Mouse (Mus musculus) midbrain, embryonic 10.5 days (tissue): Measurements from ENCODE around the gene Apoa5. TPM values are rescaled to one million over a fixed set of nuclear protein-coding genes. Genes with fewer than 3 reads are reported as not detected.
A peak's percentile ranks its signal among the peaks of the same experiment; 100 is the strongest.

ENCODE experiments used
- DNase-seq: peaks from one replicate; pipeline ENCODE4 v3.0.0-alpha.2; 2017; ENCODE audit warnings: low spot score
- H3K27ac ChIP-seq: fragments of 300-500 bp; sonication (generic); replicated peaks from 2 replicates; pipeline ENCODE4 v1.5.1; 2016; ENCODE audit warnings: mild to moderate bottlenecking
- H3K27me3 ChIP-seq: fragments of 300-500 bp; sonication (generic); 2 replicates; pipeline ENCODE4 v1.6.1; 2016; ENCODE audit warnings: low read depth, mild to moderate bottlenecking; ENCODE audit not compliant: poor library complexity, severe bottlenecking
- H3K36me3 ChIP-seq: fragments of 300-500 bp; sonication (generic); 2 replicates; pipeline ENCODE4 v1.6.1; 2016; ENCODE audit warnings: mild to moderate bottlenecking, moderate library complexity
- H3K4me1 ChIP-seq: fragments of 300-500 bp; sonication (generic); 2 replicates; pipeline ENCODE4 v1.6.1; 2016
- H3K4me3 ChIP-seq: fragments of 300-500 bp; sonication (generic); 2 replicates; pipeline ENCODE4 v1.5.1; 2016; ENCODE audit warnings: mild to moderate bottlenecking, moderate library complexity
- H3K9me3 ChIP-seq: fragments of 300-500 bp; sonication (generic); replicated peaks from 2 replicates; pipeline ENCODE4 v1.6.1; 2016; ENCODE audit warnings: mild to moderate bottlenecking
- WGBS: fragments of 180-500 bp; shearing (Covaris S2); methylation state at CpG from one replicate; pipeline ENCODE4 v1.1.7; 2016; 5-methylcytosine and 5-hydroxymethylcytosine counted together
- polyA plus RNA-seq: library from polyadenylated mRNA; unstranded; fragments of >200 nt; fragmentation: Nextera tagmentation; extraction: Ambion mirVana; gene quantifications from 2 replicates; pipeline ENCODE4 v1.2.1, GENCODE M21; 2016

The Apoa5 gene
- not detected in 2 replicates for polyA plus RNA-seq

GRCm38 (mm10) chr9:46268343-46268873, at the start of gene Apoa5:
TSS of gene Apoa5 (plus strand) at chr9:46268633.
- H3K27me3 ChIP-seq, result peaks cover 40% of the 10 kb centered on the region

DNA sequence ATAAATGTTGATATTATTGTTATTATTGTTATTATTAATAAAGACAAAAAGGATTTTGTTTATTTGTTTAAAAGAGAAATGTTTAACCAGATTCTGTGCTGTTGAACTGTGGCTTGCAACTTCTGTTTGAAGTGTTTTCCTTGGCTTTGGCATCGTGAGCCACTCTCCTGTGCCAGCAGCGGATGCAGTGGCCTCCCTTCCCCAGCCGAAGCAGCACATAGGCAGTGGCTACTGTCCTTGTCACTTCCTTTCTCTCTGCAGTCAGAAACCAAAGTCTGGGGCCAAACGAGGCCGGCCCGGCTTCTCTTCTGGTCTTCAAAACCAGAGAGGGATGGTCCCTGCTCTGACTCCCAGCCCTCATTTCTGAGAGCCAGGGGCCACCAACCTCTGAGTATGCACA, 45.3 kb upstream of the Apoa5 start:
- Histone ChIP-seq H3K36me3 (peaks cover 55% of the 10 kb centered on the region), H3K4me1 (no peaks in the 10 kb centered on the region), H3K9me3 (no peaks in the 10 kb centered on the region), H3K27me3 (no peaks in the 10 kb centered on the region), H3K27ac (no peak overlapping the region), H3K4me3 (no peak overlapping the region)
- DNase-seq, result no peak
- WGBS, result 92% methylated on average over 6 of the region's 6 CpGs

More at GRCm38 (mm10) chr9:46268343-46268873, at the start of gene Apoa5:
- Histone ChIP-seq H3K4me3 (no peak within 1 kb of the TSS), H3K9me3 (no peaks in the 10 kb centered on the region), H3K4me1 (peaks cover 8% of the 10 kb centered on the region), H3K36me3 (no peaks in the 10 kb centered on the region), H3K27ac (no peak within 1 kb of the TSS)
- no peak for DNase-seq
- WGBS, result 70% methylated on average over 7 of the region's 7 CpGs

DNA sequence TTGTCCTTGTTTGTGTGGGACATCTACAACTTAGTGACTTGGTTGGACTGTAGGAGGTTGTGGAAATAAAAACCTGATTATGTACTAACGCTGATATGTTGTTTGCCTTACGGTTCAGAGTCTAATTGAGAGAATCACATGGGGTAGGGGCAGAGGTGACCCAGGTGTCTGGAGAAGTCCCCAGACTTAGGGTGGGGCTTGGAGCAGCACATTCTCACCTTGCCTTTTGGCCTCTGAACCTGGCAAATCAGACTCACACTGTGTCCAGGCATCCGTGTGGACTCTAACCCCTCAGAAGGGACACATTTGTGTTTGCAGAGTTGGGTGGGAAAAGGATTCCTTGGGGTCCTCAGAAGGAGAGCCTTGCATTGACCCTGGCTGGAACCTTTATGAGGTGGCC, 44.3 kb upstream of the Apoa5 start:
- H3K27ac ChIP-seq, result no peak overlapping the region
- 0 out of 2 replicates have a peak, but pooled peaks cover 5% of the 10 kb centered on the region for H3K27me3 ChIP-seq
- WGBS, result 91% methylated on average over 3 of the region's 3 CpGs
- H3K4me3 ChIP-seq, result no peak overlapping the region
- H3K4me1 ChIP-seq, result no peaks in the 10 kb centered on the region
- peaks cover 51% of the 10 kb centered on the region for H3K36me3 ChIP-seq
- no peaks in the 10 kb centered on the region for H3K9me3 ChIP-seq
- no peak for DNase-seq

- Histone ChIP-seq H3K27me3 (0 out of 2 replicates have a peak, but pooled peaks cover 7% of the 10 kb centered on the region), H3K4me1 (peaks cover 7% of the 10 kb centered on the region), H3K9me3 (no peaks in the 10 kb centered on the region), H3K4me3 (no peak overlapping the region), H3K27ac (no peak overlapping the region), H3K36me3 (peaks cover 41% of the 10 kb centered on the region)
- WGBS, result 66% methylated on average over 5 of the region's 5 CpGs
- DNase-seq, result no peak
These were observed 43.3 kb upstream of the Apoa5 start for GRCm38 (mm10) chr9:46224945-46225660.

DNA sequence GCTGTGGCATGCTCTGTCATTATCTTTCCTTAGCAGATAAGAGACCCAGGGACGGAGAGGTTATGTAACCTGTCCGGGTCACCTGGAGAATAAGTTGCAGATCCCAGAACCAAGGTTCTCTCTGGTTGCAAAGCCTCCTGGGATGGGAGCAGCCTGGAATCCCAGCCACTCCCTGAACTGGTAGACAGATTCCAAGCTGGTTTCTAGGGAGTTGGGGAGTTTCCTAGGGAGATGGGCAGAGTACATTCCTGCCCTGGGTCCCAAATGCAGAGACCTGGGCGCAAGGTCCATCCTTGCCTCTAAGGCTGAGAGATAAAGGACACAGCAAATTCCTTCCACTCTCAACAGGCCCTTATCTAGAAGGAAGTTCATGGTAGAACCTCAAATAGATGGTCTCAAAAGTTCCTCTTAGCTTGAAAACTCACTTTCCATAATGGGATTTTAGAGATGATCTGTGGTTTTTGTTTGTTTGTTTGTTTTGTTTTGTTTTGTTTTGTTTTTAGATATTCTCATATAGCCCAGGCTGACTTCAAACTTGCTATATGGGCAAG, 41.3 kb upstream of the Apoa5 start:
- H3K4me1 ChIP-seq, result peaks cover 15% of the 10 kb centered on the region
- DNase-seq, result no peak
- H3K4me3 ChIP-seq, result no peak overlapping the region
- 86% methylated on average over 3 of the region's 3 CpGs for WGBS
- H3K27ac ChIP-seq, result no peak overlapping the region
- H3K27me3 ChIP-seq, result peaks cover 27% of the 10 kb centered on the region
- peaks cover 20% of the 10 kb centered on the region for H3K36me3 ChIP-seq
- H3K9me3 ChIP-seq, result no peaks in the 10 kb centered on the region

DNA sequence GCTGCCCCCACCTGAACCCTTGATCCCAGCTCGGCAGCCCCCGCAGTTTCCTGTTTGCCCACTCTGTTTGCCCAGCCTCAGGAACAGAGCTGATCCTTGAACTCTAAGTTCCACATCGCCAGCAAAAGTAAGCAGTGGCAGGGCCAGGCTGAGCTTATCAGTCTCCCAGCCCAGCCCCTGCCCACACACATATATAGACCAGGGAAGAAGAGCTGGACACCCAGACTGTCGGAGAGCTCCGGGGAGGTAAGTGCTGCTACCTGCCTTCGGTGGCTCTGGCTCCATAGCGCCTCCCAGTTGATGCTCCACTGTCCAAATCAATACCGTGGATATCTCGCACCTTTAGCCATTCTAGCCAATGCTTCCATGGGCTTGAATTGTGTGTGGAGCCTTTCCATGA, 39.9 kb upstream of the Apoa5 start, which contains the start of gene Apoa1:
Gene Apoa1 (plus strand): TSS at position 90 of the 400 bp plus-strand sequence.
- WGBS, result 65% methylated on average over 9 of the region's 9 CpGs
- Histone ChIP-seq H3K27ac (no peak within 1 kb of the TSS), H3K4me1 (peaks cover 15% of the 10 kb centered on the region), H3K9me3 (no peaks in the 10 kb centered on the region), H3K4me3 (no peak within 1 kb of the TSS), H3K36me3 (peaks cover 7% of the 10 kb centered on the region; the same call in 1 of the 2 replicates), H3K27me3 (peaks cover 32% of the 10 kb centered on the region)
- no peak for DNase-seq

- H3K4me3 ChIP-seq, result peak overlapping the region; percentile 63
- H3K9me3 ChIP-seq, result no peaks in the 10 kb centered on the region
- H3K27me3 ChIP-seq, result peaks cover 32% of the 10 kb centered on the region
- peaks cover 15% of the 10 kb centered on the region for H3K4me1 ChIP-seq
- 16% methylated on average over 37 of the region's 37 CpGs for WGBS
- H3K36me3 ChIP-seq, result no peaks in the 10 kb centered on the region
- DNase-seq, result peak; percentile 84
- peak overlapping the region; percentile 83 for H3K27ac ChIP-seq
These were observed 38.6 kb upstream of the Apoa5 start for GRCm38 (mm10) chr9:46229573-46230449.

- Histone ChIP-seq H3K36me3 (no peaks in the 10 kb centered on the region), H3K27me3 (peaks cover 32% of the 10 kb centered on the region), H3K4me3 (peak overlapping the region; percentile 63), H3K4me1 (peaks cover 22% of the 10 kb centered on the region), H3K9me3 (no peaks in the 10 kb centered on the region), H3K27ac (peak overlapping the region; percentile 83)
- DNase-seq, result peak; percentile 43
- WGBS, result 24% methylated on average over 13 of the region's 13 CpGs
These were observed 37.9 kb upstream of the Apoa5 start for GRCm38 (mm10) chr9:46230450-46230975.

GRCm38 (mm10) chr9:46235196-46235595, 33.2 kb upstream of the Apoa5 start:
- peaks cover 25% of the 10 kb centered on the region for H3K27me3 ChIP-seq
- DNase-seq, result no peak
- no peak overlapping the region for H3K4me3 ChIP-seq
- no peaks in the 10 kb centered on the region for H3K36me3 ChIP-seq
- no peak overlapping the region for H3K27ac ChIP-seq
- peaks cover 17% of the 10 kb centered on the region for H3K4me1 ChIP-seq
- no peaks in the 10 kb centered on the region for H3K9me3 ChIP-seq
- 89% methylated on average over 6 of the region's 6 CpGs for WGBS

DNA sequence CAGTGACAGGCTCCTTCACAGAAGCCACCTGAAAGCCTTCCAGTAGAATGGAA, 33.0 kb upstream of the Apoa5 start, which contains the start of gene Apoc3:
Gene Apoc3 (minus strand): TSS at position 41 of the 53 bp plus-strand sequence.
- Histone ChIP-seq H3K27ac (no peak within 1 kb of the TSS), H3K4me1 (peaks cover 15% of the 10 kb centered on the region), H3K36me3 (no peaks in the 10 kb centered on the region), H3K9me3 (no peaks in the 10 kb centered on the region), H3K27me3 (peaks cover 23% of the 10 kb centered on the region), H3K4me3 (no peak within 1 kb of the TSS)
- DNase-seq, result no peak

DNA sequence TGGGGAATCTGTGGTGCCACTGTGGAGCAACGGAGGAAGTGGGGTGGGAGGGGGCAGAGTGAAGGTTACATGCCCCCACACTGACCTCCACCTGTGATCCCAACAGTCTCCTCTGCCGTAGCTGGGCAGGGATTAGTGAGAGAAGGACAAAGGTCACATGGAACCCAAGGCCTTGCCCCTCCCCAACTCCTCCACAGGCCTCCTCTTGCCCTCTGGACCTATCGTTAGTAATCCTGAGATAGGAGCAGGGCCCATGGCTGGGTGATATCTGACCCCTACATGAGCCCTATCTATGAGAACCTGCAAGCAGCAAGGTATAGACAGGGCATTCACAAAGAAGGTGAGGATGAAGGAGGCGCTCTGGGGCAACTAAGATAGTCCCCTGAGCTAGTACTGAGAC, 32.8 kb upstream of the Apoa5 start:
- H3K9me3 ChIP-seq, result no peaks in the 10 kb centered on the region
- no peaks in the 10 kb centered on the region for H3K36me3 ChIP-seq
- no peak overlapping the region for H3K4me3 ChIP-seq
- H3K4me1 ChIP-seq, result peaks cover 13% of the 10 kb centered on the region
- 49% methylated on average over 4 of the region's 4 CpGs for WGBS
- DNase-seq, result no peak
- peaks cover 20% of the 10 kb centered on the region for H3K27me3 ChIP-seq
- no peak overlapping the region for H3K27ac ChIP-seq

DNA sequence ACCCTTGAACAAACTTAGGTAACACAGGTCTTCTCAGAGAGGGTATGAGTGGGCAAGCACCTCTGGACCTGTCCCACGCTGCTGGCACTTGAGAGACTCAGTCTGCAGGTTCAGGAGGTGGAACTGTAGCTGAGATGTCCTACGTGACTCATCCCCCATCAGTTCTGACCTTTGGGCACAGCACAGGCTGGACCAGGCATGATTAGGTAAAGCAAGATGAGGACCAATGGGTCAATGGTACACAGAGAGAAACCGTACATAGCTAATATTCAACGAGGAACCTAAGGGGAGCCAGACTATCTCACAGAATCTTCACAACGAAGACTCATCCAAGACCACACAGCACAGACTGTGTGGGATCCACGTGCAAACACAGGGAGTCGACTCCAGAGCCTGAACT, 29.6 kb upstream of the Apoa5 start:
- 0 out of 2 replicates have a peak, but pooled peaks cover 9% of the 10 kb centered on the region for H3K27me3 ChIP-seq
- no peaks in the 10 kb centered on the region for H3K36me3 ChIP-seq
- no peak overlapping the region for H3K4me3 ChIP-seq
- peaks cover 13% of the 10 kb centered on the region for H3K4me1 ChIP-seq
- no peaks in the 10 kb centered on the region for H3K9me3 ChIP-seq
- no peak overlapping the region for H3K27ac ChIP-seq
- WGBS, result 87% methylated on average over 7 of the region's 7 CpGs
- DNase-seq, result no peak
